Mouse (Mus musculus): ENCODE data around the gene Gsg1l. TPM values are rescaled to one million over a fixed set of nuclear protein-coding genes. Genes with fewer than 3 reads are reported as not detected.

Gsg1l gene
- total RNA-seq, 1 experiment from 2014 or later, result 16.9 TPM

GRCm38 (mm10) chr7:126080949-126081654 lies 1.1 kb downstream of the Gsg1l start:
- DNase-seq, result peak; percentile 30

GRCm38 (mm10) chr7:126076935-126077334 lies 5.3 kb downstream of the Gsg1l start:
- peak; percentile 79 for DNase-seq

GRCm38 (mm10) chr7:126075058-126075457 lies 7.2 kb downstream of the Gsg1l start:
- no peak for DNase-seq

GRCm38 (mm10) chr7:126070321-126070720 lies 11.9 kb downstream of the Gsg1l start:
- no peak for DNase-seq

- peak; percentile 17 for DNase-seq
These were observed 15.4 kb downstream of the Gsg1l start for GRCm38 (mm10) chr7:126066777-126067176.

GRCm38 (mm10) chr7:126065243-126065876 lies 16.9 kb downstream of the Gsg1l start:
- DNase-seq, result no peak

GRCm38 (mm10) chr7:126062228-126062627 lies 20.0 kb downstream of the Gsg1l start:
- DNase-seq, result no peak

- DNase-seq, result no peak
These were observed 23.3 kb downstream of the Gsg1l start for GRCm38 (mm10) chr7:126058918-126059317.

GRCm38 (mm10) chr7:126057332-126057914 lies 24.8 kb downstream of the Gsg1l start:
- DNase-seq, result no peak

GRCm38 (mm10) chr7:126054574-126054973 lies 27.6 kb downstream of the Gsg1l start:
- DNase-seq, result no peak

- DNase-seq, result no peak
These were observed 28.6 kb downstream of the Gsg1l start for GRCm38 (mm10) chr7:126053618-126054017.

GRCm38 (mm10) chr7:126051910-126052309 lies 30.3 kb downstream of the Gsg1l start:
- no peak for DNase-seq

- DNase-seq, result no peak
These were observed 37.1 kb downstream of the Gsg1l start for GRCm38 (mm10) chr7:126045077-126045476.

- DNase-seq, result peak; percentile 51
These were observed 39.9 kb downstream of the Gsg1l start for GRCm38 (mm10) chr7:126042306-126042705.

GRCm38 (mm10) chr7:126040794-126041526 lies 41.3 kb downstream of the Gsg1l start:
- DNase-seq, result peak; percentile 55

- no peak for DNase-seq
These were observed 42.4 kb downstream of the Gsg1l start for GRCm38 (mm10) chr7:126039847-126040246.

- no peak for DNase-seq
These were observed 42.9 kb downstream of the Gsg1l start for GRCm38 (mm10) chr7:126039247-126039835.

GRCm38 (mm10) chr7:126038366-126039246 lies 43.6 kb downstream of the Gsg1l start:
- no peak for DNase-seq

GRCm38 (mm10) chr7:126035332-126035731 lies 46.9 kb downstream of the Gsg1l start:
- no peak for DNase-seq

GRCm38 (mm10) chr7:126032776-126033209 lies 49.4 kb downstream of the Gsg1l start:
- peak; percentile 18 for DNase-seq

- DNase-seq, result no peak
These were observed 49.9 kb downstream of the Gsg1l start for GRCm38 (mm10) chr7:126032365-126032755.

Measured in adrenal gland, postnatal 14 days (tissue).